Mouse (Mus musculus): ENCODE data around the gene Siglecg.

Siglecg gene

DNA sequence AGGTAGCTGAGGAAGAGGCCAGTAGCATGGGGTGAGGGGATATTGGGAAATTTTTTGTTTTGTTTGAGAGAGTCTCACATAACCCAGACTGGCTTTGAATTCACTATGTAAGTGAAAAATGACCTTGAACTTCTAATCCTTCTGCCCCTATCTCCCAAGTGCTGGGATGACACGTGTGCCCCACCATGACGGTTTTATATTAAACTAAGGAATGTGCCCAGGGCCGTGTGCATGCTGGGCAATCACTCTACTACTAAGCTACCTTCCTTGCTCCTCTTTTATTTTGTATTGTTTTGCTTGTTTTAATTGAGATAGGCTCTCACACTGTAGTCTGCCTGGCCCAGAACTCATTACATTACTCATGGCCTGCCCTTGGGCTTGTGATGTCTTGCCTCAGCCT is 33.1 kb downstream of the Siglecg start:
- no peak for DNase-seq (ENCODE audit: low read depth, low spot score)

DNA sequence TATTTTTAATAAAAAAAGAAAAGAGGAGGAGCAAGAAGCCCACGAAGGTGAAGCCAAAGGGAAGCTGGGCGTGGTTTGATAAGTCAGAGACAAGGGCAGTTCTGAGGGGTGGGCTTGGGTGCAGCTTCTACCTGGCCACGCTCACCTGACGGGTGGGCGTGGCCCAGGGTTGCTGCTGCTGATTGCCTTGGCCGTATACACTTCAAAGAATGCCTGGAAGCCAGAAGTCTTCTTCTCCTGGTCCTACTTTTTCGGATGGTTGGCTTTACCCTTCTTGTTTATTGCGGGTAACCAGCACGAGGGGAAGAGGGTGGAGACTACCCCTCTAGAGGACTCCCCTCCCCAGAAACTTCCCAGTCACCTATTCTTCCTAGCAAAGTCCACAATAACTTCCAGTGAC is 34.7 kb downstream of the Siglecg start:
- no peak for DNase-seq (ENCODE audit: low read depth, low spot score)

DNA sequence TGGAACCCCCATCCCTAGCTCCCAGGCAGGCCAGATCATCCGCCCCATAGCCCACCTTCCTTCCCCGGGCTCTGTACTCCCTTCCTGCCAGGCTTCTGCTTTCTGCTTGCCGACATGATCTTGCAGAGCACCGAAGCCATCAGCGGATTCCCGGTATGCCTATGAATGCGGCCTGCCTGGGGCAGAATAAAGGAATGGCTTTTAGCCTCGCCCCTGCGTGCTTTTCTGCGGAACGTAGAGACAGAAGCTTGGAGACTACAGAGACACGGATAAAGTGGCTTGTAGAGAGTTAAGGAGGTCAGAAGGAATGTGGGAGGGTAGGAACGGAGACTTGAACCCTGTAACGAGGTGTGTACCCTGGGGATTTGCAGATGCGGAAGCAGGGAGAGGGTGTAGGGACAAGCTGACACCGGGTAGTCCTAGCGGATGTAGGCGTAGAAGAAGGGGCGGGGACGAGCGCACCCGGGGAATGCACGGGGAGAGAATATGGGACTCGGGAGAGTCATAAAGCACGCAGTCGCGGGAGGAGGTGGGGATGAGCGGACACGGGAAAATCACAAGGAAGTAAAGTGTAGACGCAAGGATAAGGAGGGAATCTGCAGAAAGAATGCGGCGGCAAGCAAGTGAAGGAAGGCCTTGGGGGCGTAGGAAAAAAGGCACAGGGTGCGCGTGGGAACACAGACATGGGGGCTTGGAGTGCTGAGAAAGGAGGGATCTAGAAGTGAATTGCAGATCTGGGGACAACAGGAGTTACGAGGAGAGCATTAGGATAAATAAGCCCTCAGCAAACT is 35.3 kb downstream of the Siglecg start:
- peak; percentile 84 for DNase-seq (ENCODE audit: low read depth, low spot score)

DNA sequence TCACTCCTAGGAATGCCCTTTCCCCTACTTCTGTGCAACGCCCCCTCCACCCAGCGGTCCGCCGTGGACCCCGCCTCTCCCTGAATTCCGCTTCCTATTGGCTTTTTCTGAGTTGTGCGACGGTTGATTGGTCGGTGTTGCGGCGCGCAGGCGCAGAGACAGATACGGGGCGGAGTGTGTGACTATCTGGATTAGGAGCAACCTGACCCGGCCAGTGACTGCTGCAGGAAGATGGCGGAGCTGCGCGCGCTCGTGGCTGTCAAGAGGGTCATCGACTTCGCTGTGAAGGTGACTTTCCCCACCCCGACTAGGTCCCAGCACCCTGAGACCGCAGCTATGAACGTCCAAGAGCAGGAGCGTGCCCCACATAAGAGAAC is 35.9 kb downstream of the Siglecg start, which contains the start of the genes Etfb and Gm45233:
Etfb (plus strand) TSS at position 167 of the 377 bp plus-strand sequence.
Gm45233 (plus strand) TSS at position 212 of the 377 bp plus-strand sequence.
- DNase-seq (ENCODE audit: low read depth, low spot score): peak; percentile 95

DNA sequence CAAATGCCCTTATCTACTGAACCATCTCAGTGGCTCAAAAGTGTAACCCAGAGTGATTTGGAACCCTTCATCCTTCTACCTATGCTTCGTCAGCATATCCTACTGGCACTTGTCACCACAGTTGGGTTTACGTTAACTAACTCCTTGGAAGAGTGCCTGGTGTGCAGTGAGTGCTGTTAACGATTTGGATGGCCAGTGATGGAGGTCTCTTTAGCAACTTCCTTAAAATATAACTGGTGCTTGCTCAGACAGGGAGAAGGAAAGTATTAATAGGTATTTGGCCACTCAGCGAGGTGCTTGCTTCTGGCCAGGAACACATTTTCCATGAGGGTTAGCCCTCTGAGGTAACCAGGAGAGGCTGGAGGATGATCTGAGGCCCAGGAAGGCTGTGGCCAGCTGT is 39.8 kb downstream of the Siglecg start:
- no peak for DNase-seq (ENCODE audit: low read depth, low spot score)

DNA sequence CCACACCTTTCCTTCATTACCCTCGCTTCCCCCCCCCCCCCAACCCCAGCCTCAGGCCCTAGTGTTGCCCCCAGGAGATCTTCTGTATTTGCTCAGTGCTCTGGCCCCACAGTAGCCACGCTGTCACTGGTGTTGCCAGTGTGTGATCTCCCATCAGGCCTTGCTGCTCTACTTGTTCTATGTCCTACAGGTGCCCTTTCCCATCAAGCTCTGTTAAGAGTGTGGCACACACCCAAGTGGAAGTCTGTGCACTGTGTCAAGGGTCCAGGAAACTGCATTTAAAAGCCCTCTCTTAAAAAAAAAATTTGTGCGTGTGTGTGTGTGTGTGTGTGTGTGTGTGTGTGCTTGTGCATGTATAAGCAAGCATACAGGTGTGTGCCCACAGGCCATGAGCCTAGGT is 40.2 kb downstream of the Siglecg start:
- DNase-seq (ENCODE audit: low read depth, low spot score): no peak

DNA sequence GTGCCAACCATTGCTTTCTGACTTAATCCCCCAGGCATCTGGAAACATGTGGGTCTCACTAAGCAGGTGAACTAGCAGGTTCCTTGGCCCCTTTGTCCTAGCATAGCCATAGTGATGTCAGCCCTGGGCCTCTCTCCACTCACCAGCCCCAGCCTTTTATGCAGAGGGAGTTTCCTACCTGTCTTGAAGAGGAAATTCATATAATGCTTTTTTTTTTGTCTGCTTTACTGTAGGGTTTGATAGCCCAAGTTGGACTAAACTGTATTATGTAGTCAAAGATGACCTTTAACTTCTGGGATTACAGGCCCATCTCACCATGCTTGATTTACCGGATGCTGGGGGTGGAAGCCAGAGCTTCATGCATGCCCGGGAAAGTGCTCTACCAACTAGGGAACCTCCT is 41.8 kb downstream of the Siglecg start:
- DNase-seq (ENCODE audit: low read depth, low spot score): no peak

DNA sequence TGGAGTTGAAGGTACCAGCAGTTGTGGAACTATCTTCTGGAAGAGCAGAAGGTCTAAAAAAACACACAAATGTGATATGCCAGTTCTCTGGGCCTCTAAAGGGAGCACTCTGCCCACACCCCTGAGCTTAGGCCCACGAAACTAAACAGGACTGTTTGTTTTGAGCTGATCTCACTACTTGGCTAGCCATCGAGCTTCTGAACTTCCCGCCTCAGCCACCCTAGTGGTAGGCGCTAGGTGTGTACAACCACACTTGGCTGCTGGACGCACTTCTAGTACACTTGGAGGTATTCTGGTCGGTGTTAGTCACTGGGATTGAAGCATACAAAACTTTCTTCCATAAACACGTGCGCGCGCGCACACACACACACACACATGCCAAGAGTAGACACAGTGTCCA is 43.7 kb downstream of the Siglecg start:
- no peak for DNase-seq (ENCODE audit: low read depth, low spot score)

DNA sequence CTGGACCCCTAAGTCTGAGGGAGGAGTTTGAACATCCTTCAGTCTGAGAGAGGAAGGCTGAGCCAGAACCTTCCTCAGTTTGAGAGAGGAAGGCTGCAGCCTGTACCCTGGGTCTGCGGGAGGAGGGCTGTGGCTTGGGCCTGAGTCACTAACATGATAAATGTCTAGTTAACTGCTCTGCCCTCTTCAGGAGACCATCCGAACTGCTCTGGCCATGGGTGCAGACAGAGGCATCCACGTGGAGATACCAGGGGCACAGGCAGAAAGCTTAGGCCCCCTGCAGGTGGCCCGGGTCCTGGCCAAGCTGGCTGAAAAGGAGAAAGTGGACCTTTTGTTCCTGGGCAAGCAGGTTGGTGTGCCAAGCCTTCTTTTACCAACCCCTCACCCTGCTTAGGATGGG is 44.6 kb downstream of the Siglecg start:
- peak; percentile 47 for DNase-seq (ENCODE audit: low read depth, low spot score)

DNA sequence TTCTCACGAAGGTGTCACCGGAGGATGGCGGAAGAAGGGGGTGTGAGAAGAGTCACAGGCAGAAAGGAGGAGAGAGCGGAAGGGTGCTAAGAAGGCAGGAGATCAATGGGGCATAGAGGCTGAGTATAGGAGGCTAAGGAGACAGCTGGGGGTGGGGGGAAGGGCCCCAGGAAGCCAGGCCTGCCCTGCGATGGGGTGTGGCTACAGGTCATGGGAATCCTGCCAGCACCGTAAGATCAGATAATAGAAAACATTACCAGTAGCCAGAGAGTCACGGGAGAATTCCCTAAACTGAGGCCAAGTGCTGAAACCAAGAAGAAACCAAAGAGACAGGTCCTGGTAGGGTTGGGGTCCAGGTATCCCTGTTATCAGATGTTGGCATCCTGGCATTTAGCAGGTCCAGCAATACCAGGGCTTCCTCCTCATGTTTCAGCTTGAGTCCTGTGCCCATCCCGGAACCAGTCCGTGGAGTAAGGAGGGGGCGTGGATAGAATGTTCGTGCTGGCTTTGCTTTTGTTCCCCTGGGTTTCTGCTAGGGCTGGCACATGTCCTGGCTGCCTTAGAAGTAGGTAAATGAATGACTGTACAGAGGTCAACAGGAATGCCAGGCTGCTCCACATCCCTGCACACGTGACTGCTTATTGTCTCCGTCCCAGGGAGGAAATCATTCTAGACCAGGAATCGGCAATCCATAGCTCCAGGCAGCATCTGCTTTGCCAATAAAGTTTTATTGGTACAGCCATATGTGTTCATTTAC is 45.8 kb downstream of the Siglecg start:
- DNase-seq (ENCODE audit: low read depth, low spot score): no peak

DNA sequence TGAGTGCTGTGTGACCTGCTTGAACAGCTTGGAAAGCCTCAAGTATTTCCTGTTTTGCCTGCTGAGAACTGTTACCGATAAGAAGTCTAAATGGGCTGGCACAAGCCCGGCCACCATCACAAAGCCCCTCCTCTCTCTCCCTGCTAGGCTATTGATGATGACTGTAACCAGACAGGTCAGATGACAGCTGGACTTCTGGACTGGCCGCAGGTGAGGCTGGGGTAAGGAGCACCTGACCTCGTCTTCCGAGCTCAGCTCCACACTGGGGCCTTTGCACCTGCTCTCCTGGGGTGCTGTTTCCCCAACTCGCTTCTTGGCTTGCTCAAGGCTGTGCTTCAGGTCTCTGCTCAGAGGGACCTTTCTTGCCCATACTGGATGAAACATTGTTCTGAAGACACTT is 46.4 kb downstream of the Siglecg start:
- no peak for DNase-seq (ENCODE audit: low read depth, low spot score)

DNA sequence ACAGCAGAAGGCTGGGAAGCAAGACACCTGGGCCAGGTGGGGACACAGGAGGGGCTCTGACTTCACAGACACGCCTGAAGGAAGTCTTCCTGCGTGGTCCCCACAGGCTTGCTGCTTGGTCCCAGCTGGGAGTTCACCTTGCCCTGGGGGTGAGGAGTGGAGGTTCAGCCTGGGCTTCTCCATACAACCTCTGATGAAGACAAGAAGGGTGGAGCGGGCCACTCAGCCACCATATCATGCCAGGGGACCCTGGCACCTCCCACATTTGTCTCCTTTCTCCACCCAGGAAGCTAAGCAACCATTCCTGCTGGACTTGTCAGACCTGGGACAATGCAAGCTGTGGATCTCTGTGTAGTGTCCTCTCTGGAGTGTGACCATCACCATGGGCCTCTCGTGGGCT is 54.8 kb downstream of the Siglecg start, which contains the start of gene Vsig10l:
Vsig10l (plus strand) TSS at position 301 of the 400 bp plus-strand sequence.
- DNase-seq (ENCODE audit: low read depth, low spot score): no peak

DNA sequence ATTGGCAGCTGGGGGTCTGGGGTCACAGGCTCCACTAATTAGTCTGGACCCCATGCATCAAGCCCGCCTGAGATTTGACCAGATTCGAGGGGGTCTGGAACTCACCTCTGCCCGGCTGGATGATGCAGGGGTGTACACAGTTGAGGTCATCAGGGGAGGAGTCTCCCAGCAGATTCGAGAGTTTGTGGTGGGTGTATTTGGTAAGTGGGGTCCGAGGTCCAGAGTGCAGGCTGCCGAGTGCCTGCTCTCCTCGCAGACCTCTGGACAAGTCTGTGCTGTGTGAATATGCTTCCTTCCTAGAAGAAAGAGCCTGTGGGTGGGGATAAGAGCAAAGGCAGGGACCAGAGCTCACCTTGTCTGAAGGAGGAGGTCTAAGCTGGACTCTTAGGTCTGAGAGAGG is 56.0 kb downstream of the Siglecg start:
- no peak for DNase-seq (ENCODE audit: low read depth, low spot score)

DNA sequence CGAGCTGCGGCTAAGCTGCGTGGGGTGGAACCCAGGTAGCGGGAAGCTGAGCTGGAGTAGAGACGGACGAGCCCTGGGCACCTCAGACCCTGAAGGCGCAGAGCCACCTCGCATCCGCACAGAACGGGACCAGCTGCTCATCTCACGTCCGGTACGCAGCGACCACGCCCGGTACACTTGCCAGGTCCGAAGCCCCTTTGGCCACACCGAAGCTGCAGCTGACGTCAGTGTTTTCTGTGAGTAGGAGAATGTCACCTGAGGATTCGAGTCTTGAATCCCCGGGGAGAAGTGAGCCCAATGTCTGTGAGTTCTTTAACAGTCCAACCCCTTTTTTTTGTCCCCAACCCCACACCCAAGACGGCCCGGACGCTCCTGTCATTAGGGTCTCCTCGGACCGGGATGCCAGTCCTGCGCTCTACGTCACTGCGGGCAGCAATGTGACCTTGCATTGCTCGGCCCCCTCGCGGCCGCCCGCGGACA is 56.9 kb downstream of the Siglecg start:
- DNase-seq (ENCODE audit: low read depth, low spot score): peak; percentile 47

DNA sequence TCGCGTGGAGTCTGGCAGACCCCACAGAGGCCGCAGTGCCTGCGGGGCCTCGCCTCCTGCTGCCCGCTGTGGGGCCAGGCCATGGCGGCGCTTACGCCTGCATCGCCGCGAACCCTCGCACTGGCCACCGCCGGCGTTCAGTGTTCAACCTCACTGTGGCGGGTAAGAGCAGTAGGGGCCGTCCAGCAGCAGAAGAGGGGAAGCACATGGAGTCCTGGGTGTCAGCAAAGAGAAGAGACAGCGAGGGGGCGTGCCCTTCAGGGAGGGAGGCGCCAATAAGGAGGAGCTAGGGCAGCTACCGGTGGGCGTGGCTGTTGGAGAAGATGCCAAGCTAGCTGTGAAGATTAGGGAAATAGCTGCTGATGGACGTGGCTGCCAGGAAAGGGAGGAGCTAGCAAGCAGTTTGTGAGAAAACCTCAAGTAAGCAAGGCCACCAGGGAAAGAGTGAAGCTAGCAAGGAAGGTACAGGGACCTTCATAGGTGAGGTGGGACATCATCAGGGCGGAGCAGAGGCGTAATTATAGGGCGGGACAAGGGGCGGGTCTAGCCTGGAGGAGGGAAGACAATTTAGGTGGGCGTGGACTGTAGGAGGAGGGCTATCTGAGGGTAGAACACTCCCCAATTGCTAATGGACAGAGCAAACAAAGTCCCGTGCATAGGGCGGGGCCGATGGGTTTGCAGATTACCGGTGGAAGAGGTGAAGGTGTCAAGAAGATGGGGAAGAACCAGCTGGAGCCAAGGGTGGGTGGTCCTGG is 57.5 kb downstream of the Siglecg start:
- DNase-seq (ENCODE audit: low read depth, low spot score): peak; percentile 95

DNA sequence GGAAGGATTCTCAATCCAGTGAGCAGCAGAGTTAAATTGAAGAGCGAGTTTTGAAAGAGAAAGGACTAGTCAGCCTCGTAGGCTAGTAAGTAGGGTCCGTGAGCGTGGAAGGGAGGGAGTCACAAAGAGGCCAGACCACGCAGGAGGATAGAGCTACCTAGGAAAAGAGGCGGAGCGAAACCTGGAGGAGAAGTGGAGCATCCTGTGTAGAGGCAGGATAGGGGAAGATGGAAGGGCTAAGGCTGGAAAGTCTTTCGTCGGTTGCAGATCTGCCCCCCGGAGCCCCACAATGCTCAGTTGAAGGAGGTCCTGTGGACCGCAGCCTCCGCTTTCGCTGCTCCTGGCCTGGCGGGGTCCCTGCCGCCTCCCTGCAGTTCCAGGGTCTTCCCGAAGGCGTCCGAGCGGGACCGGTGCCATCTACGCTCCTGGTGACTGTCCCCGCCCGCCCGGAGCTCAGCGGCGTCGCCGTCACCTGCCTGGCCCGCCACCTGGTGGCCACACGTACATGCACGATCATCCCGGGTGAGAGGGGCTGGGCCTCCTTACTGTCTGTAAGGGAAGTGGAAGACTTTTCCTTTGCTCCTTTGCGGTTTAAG is 58.2 kb downstream of the Siglecg start:
- peak; percentile 94 for DNase-seq (ENCODE audit: low read depth, low spot score)
